Mouse (Mus musculus): ENCODE data around the gene Gm34653.

Gm34653 gene

DNA sequence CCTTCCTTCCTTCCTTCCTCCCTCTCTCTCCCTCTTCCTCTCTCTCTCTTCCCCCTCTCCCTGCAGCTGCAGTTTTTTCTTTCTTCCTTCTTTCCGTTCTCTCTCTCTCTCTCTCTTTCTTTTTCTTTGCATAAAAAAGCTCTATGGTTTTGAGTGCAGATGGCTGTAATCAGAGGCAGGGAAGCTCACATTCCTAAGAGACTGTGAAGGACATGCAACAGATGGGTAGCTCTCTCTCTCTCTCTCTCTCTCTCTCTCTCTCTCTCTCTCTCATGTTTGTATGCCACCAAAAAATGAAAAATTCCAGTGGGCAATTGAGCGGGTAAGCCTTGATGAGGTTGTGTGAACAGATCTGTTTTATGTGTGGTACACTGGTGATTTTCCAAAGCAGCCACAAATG is 51.4 kb downstream of the Gm34653 start:
- 44% methylated on average over 2 of the region's 2 CpGs for WGBS

Measured in cerebral cortex, adult 2 months (tissue).